Mouse (Mus musculus) intestine, postnatal 0 days (tissue): ENCODE results near the gene Tbc1d32. TPM values are rescaled to one million over a fixed set of nuclear protein-coding genes. Genes with fewer than 3 reads are reported as not detected.

ENCODE experiments used
- ATAC-seq: fragments of 200-750 bp; cut with Nextera tagmentation; 2 replicates; pipeline ENCODE4 v1.8.0; 2017; ENCODE audit warnings: mild to moderate bottlenecking, moderate TSS enrichment, moderate library complexity
- H3K27ac ChIP-seq: fragments of 300-500 bp; sonication (generic); 2 replicates; pipeline ENCODE4 v1.5.1; 2014; ENCODE audit warnings: mild to moderate bottlenecking, low read depth, low read length, moderate library complexity
- H3K27me3 ChIP-seq: fragments of 300-500 bp; sonication (generic); replicated peaks from 2 replicates; pipeline ENCODE4 v1.6.1; 2014; ENCODE audit warnings: low read length, mixed read lengths; ENCODE audit not compliant: control insufficient read depth, insufficient read depth
- H3K36me3 ChIP-seq: fragments of 300-500 bp; sonication (generic); 2 replicates; pipeline ENCODE4 v1.6.1; 2014; ENCODE audit warnings: mild to moderate bottlenecking, moderate library complexity; ENCODE audit not compliant: control insufficient read depth, insufficient read depth
- H3K4me1 ChIP-seq: fragments of 300-500 bp; sonication (generic); replicated peaks from 2 replicates; pipeline ENCODE4 v1.6.1; 2014; ENCODE audit warnings: antibody characterized with exemption, low read length, mixed read lengths; ENCODE audit not compliant: control insufficient read depth, insufficient read depth
- H3K4me2 ChIP-seq: fragments of 300-500 bp; sonication (generic); replicated peaks from 2 replicates; pipeline ENCODE4 v1.6.1; 2014; ENCODE audit warnings: low read depth, mild to moderate bottlenecking, moderate library complexity
- H3K4me3 ChIP-seq: fragments of 300-500 bp; sonication (generic); 2 replicates; pipeline ENCODE4 v1.5.1; 2014; ENCODE audit warnings: low read depth, low read length
- H3K9ac ChIP-seq: fragments of 300-500 bp; sonication (generic); 2 replicates; pipeline ENCODE4 v1.6.1; 2014; ENCODE audit warnings: mild to moderate bottlenecking, low read depth, low read length
- H3K9me3 ChIP-seq: fragments of 300-500 bp; sonication (generic); 2 replicates; pipeline ENCODE4 v1.6.1; 2016; ENCODE audit warnings: mixed run types; ENCODE audit not compliant: control insufficient read depth
- CTCF ChIP-seq: sonication (generic); IDR thresholded peaks from 2 replicates; pipeline ENCODE4 v1.5.1; 2016; ENCODE audit warnings: low read depth, mild to moderate bottlenecking, control low read depth, antibody characterized with exemption, moderate library complexity
- whole genome bisulfite sequencing: fragments of 180-500 bp; shearing (Covaris S2); extraction: QIAGEN DNeasy Blood & Tissue Kit; methylation state at CpG from one replicate; pipeline ENCODE4 v1.1.7; 2014; 5-methylcytosine and 5-hydroxymethylcytosine counted together
- polyA plus RNA-seq: library from polyadenylated mRNA; unstranded; fragments of >200 nt; fragmentation: Nextera tagmentation; extraction: Ambion mirVana; gene quantifications from 2 replicates; pipeline ENCODE4 v1.2.1, GENCODE M21; 2015

Tbc1d32 gene
- polyA plus RNA-seq, 1 experiment from 2014 or later = 1.4 TPM

DNA sequence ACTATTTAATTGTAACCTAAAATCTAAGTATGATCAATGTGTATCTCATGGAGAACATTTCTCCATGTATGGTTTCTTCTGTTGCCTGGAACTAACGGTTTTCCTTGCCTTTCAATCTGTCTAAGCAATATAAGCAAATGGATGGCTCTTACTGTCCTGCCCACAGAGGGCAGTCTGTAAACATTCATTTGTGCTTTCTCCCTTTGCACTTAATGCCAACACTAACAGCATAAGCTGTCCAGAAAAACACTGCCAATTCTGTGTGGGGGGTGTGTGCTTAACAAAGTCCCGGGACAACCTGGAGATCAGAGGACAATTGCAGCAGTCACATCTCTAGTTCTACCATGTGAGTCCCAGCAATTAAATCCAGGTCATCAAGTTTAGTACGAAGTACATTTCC is 64.1 kb downstream of the Tbc1d32 start:
- TF ChIP-seq CTCF = peak; percentile 35; the same call in 1 of the 2 replicates
- H3K4me3 ChIP-seq = no peak overlapping the region
- H3K4me2 ChIP-seq = no peak overlapping the region
- H3K4me1 ChIP-seq = no peaks in the 10 kb centered on the region
- no peak overlapping the region for H3K9ac ChIP-seq
- H3K27me3 ChIP-seq = no peaks in the 10 kb centered on the region
- H3K9me3 ChIP-seq = no peaks in the 10 kb centered on the region
- ATAC-seq = no peak
- 69% methylated on average over 3 of the region's 3 CpGs for WGBS
- H3K27ac ChIP-seq = no peak overlapping the region
- H3K36me3 ChIP-seq = no peaks in the 10 kb centered on the region; the same call in 1 of the 2 replicates

DNA sequence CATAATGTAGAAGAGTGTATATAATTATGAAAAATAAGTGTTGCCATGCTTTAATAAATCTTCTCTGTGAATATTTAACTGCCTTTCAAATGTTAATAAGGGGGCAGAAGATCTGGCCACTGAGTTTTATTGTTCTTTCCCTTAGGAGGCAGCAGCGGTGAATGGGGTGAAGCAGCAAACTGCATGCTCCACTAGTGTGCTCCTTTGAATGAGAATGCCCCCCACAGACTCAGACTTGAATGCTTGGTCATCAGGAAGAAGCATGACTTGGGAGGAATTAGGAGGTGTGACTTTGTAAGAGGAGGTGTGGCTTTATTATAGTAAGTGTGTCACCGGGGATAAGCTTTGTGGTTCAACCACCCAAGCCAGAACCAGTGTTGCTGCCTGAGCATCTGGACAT is 69.7 kb downstream of the Tbc1d32 start:
- 85% methylated on average over 2 of the region's 2 CpGs for WGBS
- Histone ChIP-seq H3K9me3 (no peaks in the 10 kb centered on the region), H3K9ac (no peak overlapping the region), H3K4me3 (no peak overlapping the region), H3K27me3 (no peaks in the 10 kb centered on the region), H3K4me1 (no peaks in the 10 kb centered on the region), H3K4me2 (no peak overlapping the region), H3K36me3 (no peaks in the 10 kb centered on the region), H3K27ac (no peak overlapping the region)
- ATAC-seq = no peak
- TF ChIP-seq CTCF = no peak

DNA sequence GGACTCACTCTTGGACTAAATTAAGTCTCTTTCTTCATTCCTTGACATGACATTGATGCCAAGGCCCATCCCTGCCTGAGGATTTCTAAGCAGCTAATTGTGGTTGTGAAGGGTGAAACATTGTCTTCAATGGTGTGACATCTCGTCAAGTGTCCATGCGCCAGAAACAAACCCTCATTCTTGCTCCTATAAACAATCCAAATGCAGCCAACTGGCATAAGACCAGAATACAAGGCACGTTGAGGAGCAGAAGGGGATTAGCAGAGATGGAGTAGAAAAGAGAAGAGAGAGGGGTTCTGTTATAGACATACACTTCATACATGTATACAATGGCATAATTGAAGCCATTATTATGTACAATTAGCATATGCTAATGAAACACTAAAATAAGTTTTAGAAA is 70.3 kb downstream of the Tbc1d32 start:
- Histone ChIP-seq H3K4me2 (no peak overlapping the region), H3K27me3 (no peaks in the 10 kb centered on the region), H3K36me3 (no peaks in the 10 kb centered on the region), H3K4me3 (no peak overlapping the region), H3K4me1 (no peaks in the 10 kb centered on the region), H3K27ac (no peak overlapping the region), H3K9me3 (no peaks in the 10 kb centered on the region), H3K9ac (no peak overlapping the region)
- no peak for ATAC-seq
- WGBS = 75% methylated on average over 3 of the region's 3 CpGs
- no peak for TF ChIP-seq CTCF

DNA sequence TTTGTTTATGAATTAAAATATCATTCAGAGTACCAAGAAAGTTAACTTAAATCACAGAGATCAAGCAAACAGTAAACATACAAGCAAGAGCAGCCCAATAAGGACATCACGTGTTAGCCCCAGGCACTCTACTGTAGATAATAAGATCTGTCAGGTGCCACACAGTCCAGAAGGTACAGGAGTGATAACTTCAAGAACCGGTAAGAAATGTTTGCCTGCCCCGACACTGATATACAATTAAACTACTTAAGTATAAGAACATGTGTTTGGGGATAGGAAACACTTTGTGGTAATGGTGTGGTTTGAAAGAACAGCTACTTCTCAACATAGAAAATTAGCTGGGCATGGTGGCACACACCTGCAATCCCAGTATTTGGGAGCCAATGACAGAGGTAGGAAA is 71.5 kb downstream of the Tbc1d32 start:
- H3K4me1 ChIP-seq = no peaks in the 10 kb centered on the region
- no peak overlapping the region for H3K27ac ChIP-seq
- no peaks in the 10 kb centered on the region for H3K27me3 ChIP-seq
- H3K36me3 ChIP-seq = no peaks in the 10 kb centered on the region
- no peak overlapping the region for H3K4me2 ChIP-seq
- H3K9ac ChIP-seq = no peak overlapping the region
- TF ChIP-seq CTCF = no peak
- no peaks in the 10 kb centered on the region for H3K9me3 ChIP-seq
- ATAC-seq = no peak
- no peak overlapping the region for H3K4me3 ChIP-seq
- WGBS = 83% methylated on average over 3 of the region's 3 CpGs

DNA sequence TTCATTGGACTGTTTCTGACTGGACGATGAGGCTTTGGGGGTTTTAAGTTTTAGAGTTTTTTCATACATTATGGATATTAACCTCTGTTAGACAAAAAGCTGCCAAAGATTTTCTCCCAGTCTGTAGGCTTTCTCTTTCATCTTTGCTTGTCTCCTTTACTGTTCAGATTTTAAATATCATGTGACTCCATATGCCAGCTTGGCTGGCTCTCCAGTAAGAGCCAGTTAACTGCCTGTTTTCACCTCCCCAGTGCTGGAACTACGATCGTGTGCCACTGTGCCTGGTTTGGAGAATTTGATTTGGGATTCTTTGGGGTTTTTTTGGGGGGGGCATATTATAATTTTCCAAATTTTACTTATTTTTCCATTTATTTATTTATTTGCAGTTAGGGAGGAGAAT is 79.6 kb downstream of the Tbc1d32 start:
- Histone ChIP-seq H3K9me3 (no peaks in the 10 kb centered on the region), H3K4me1 (no peaks in the 10 kb centered on the region), H3K27ac (no peak overlapping the region), H3K27me3 (no peaks in the 10 kb centered on the region), H3K4me3 (no peak overlapping the region), H3K36me3 (no peaks in the 10 kb centered on the region), H3K4me2 (no peak overlapping the region), H3K9ac (no peak overlapping the region)
- no peak for TF ChIP-seq CTCF
- WGBS = 98% methylated on average over 3 of the region's 3 CpGs
- ATAC-seq = no peak

DNA sequence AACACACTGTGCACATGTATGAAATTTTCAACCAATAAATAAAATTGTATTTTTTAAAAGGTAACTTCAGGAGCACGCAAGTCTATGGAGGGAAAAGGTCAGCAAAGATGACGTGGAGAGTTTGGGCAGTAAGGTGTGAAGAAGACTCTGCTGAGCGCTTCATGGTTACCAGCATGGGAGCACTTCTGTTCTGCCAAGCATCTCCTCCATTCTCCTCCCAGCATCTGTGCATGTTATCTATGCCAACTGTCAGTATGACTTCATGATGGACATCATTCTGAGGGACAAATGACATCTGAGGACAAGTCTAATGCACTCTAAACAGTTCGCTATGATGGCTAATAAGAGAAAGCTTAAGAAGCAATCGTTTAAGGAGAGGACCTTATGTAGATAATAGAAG is 91.3 kb downstream of the Tbc1d32 start:
- Histone ChIP-seq H3K27ac (no peak overlapping the region), H3K4me2 (no peak overlapping the region), H3K27me3 (no peaks in the 10 kb centered on the region), H3K4me1 (no peaks in the 10 kb centered on the region), H3K4me3 (no peak overlapping the region), H3K9me3 (no peaks in the 10 kb centered on the region), H3K36me3 (no peaks in the 10 kb centered on the region), H3K9ac (no peak overlapping the region)
- WGBS = 97% methylated on average over 5 of the region's 5 CpGs
- no peak for TF ChIP-seq CTCF
- no peak for ATAC-seq

DNA sequence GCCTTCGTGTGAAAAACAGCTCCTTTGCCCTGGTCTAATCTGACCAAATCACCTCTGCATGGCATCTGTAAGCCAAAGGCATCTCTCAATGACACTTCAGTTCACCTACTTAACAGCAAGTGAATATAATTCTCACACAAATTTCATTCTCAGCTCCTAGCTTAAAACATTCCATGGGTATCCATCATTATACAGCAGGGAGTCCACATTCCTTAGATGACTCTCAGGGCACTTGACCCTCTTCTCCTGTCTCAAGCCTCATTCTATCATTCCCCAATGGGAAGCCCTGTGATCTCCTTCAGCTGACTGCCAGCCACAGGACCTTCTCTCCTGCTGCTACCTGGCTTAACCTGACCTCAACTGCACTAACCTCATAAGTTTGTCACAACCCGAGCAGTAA is 98.8 kb downstream of the Tbc1d32 start:
- H3K9me3 ChIP-seq = no peaks in the 10 kb centered on the region
- H3K4me3 ChIP-seq = no peak overlapping the region
- H3K4me2 ChIP-seq = no peak overlapping the region
- ATAC-seq = no peak
- WGBS = 86% methylated on average over 2 of the region's 2 CpGs
- no peak for TF ChIP-seq CTCF
- no peaks in the 10 kb centered on the region for H3K36me3 ChIP-seq
- no peaks in the 10 kb centered on the region for H3K27me3 ChIP-seq
- no peak overlapping the region for H3K27ac ChIP-seq
- H3K9ac ChIP-seq = no peak overlapping the region
- H3K4me1 ChIP-seq = no peaks in the 10 kb centered on the region
